Mouse (Mus musculus): ENCODE results near the gene Layn. TPM values are rescaled to one million over a fixed set of nuclear protein-coding genes. Genes with fewer than 3 reads are reported as not detected.

The Layn gene
- polyA plus RNA-seq, 1 experiment from 2014 or later: 4.3 TPM

GRCm38 (mm10) chr9:51070801-51071200 is 6.1 kb downstream of the Layn start:
- no peak overlapping the region for H3K27ac ChIP-seq
- no peaks in the 10 kb centered on the region for H3K9me3 ChIP-seq
- no peak for ATAC-seq
- H3K27me3 ChIP-seq (replicated peaks): no peaks in the 10 kb centered on the region
- no peaks in the 10 kb centered on the region for H3K36me3 ChIP-seq
- 0 out of 2 replicates have a peak, but pooled peaks cover 1% of the 10 kb centered on the region for H3K4me1 ChIP-seq (replicated peaks)
- H3K9ac ChIP-seq: no peak overlapping the region
- H3K4me3 ChIP-seq (replicated peaks): no peak overlapping the region
- WGBS: 77% methylated on average over 4 of the region's 4 CpGs
- no peak overlapping the region for H3K4me2 ChIP-seq (replicated peaks)

GRCm38 (mm10) chr9:51068202-51068601 is 8.7 kb downstream of the Layn start:
- Histone ChIP-seq H3K9me3 (no peaks in the 10 kb centered on the region), H3K4me1 (replicated peaks) (no peaks in the 10 kb centered on the region), H3K4me2 (replicated peaks) (no peak overlapping the region), H3K27ac (no peak overlapping the region), H3K36me3 (no peaks in the 10 kb centered on the region), H3K27me3 (replicated peaks) (no peaks in the 10 kb centered on the region), H3K9ac (no peak overlapping the region), H3K4me3 (replicated peaks) (no peak overlapping the region)
- ATAC-seq: no peak
- 54% methylated on average over 3 of the region's 3 CpGs for WGBS

- H3K9me3 ChIP-seq: no peaks in the 10 kb centered on the region
- 90% methylated on average over 2 of the region's 2 CpGs for WGBS
- no peak for ATAC-seq
- H3K27ac ChIP-seq: no peak within 1 kb of the TSS
- no peak within 1 kb of the TSS for H3K9ac ChIP-seq
- no peak within 1 kb of the TSS for H3K4me3 ChIP-seq (replicated peaks)
- H3K4me2 ChIP-seq (replicated peaks): no peak within 1 kb of the TSS
- H3K27me3 ChIP-seq (replicated peaks): no peaks in the 10 kb centered on the region
- no peaks in the 10 kb centered on the region for H3K36me3 ChIP-seq
- no peaks in the 10 kb centered on the region for H3K4me1 ChIP-seq (replicated peaks)
Measured at GRCm38 (mm10) chr9:51060601-51061000, 16.3 kb downstream of the Layn start, which contains the start of gene Btg4. TSS of gene Btg4 (plus strand) at chr9:51060901.

GRCm38 (mm10) chr9:51058951-51059521 is 17.9 kb downstream of the Layn start:
- 61% methylated on average over 4 of the region's 4 CpGs for WGBS
- no peaks in the 10 kb centered on the region for H3K9me3 ChIP-seq

GRCm38 (mm10) chr9:51056360-51057324 is 20.3 kb downstream of the Layn start:
- no peak overlapping the region for H3K27ac ChIP-seq
- no peak overlapping the region for H3K4me3 ChIP-seq (replicated peaks)
- no peaks in the 10 kb centered on the region for H3K9me3 ChIP-seq
- no peaks in the 10 kb centered on the region for H3K4me1 ChIP-seq (replicated peaks)
- no peaks in the 10 kb centered on the region for H3K27me3 ChIP-seq (replicated peaks)
- H3K9ac ChIP-seq: no peak overlapping the region
- no peaks in the 10 kb centered on the region for H3K36me3 ChIP-seq
- H3K4me2 ChIP-seq (replicated peaks): no peak overlapping the region
- ATAC-seq: no peak
- WGBS: 65% methylated on average over 3 of the region's 3 CpGs

More at GRCm38 (mm10) chr9:51058951-51059521, 17.9 kb downstream of the Layn start:
- Histone ChIP-seq H3K27me3 (replicated peaks) (no peaks in the 10 kb centered on the region), H3K4me1 (replicated peaks) (no peaks in the 10 kb centered on the region), H3K36me3 (no peaks in the 10 kb centered on the region), H3K9ac (no peak overlapping the region), H3K4me2 (replicated peaks) (no peak overlapping the region), H3K4me3 (replicated peaks) (no peak overlapping the region), H3K27ac (no peak overlapping the region)
- ATAC-seq: no peak

GRCm38 (mm10) chr9:51052180-51052579 is 24.7 kb downstream of the Layn start:
- H3K27ac ChIP-seq: no peak overlapping the region
- ATAC-seq: no peak
- no peaks in the 10 kb centered on the region for H3K9me3 ChIP-seq
- H3K4me2 ChIP-seq (replicated peaks): no peak overlapping the region
- no peak overlapping the region for H3K4me3 ChIP-seq (replicated peaks)
- H3K9ac ChIP-seq: no peak overlapping the region
- no peaks in the 10 kb centered on the region for H3K27me3 ChIP-seq (replicated peaks)
- no peaks in the 10 kb centered on the region for H3K4me1 ChIP-seq (replicated peaks)
- WGBS: 68% methylated on average over 3 of the region's 3 CpGs
- no peaks in the 10 kb centered on the region for H3K36me3 ChIP-seq

GRCm38 (mm10) chr9:51042136-51042535 is 34.8 kb downstream of the Layn start:
- WGBS: 73% methylated on average over 6 of the region's 6 CpGs

GRCm38 (mm10) chr9:51041491-51041980 is 35.4 kb downstream of the Layn start:
- Histone ChIP-seq H3K27me3 (replicated peaks) (no peaks in the 10 kb centered on the region), H3K4me3 (replicated peaks) (no peak overlapping the region), H3K4me2 (replicated peaks) (no peak overlapping the region), H3K27ac (no peak overlapping the region), H3K9me3 (no peaks in the 10 kb centered on the region), H3K9ac (no peak overlapping the region), H3K4me1 (replicated peaks) (no peaks in the 10 kb centered on the region), H3K36me3 (no peaks in the 10 kb centered on the region)
- no peak; the same call in 1 of the 2 replicates for ATAC-seq
- WGBS: 78% methylated on average over 7 of the region's 7 CpGs

More at GRCm38 (mm10) chr9:51042136-51042535, 34.8 kb downstream of the Layn start:
- Histone ChIP-seq H3K9me3 (no peaks in the 10 kb centered on the region), H3K4me3 (replicated peaks) (no peak overlapping the region), H3K27me3 (replicated peaks) (no peaks in the 10 kb centered on the region), H3K9ac (no peak overlapping the region), H3K4me2 (replicated peaks) (no peak overlapping the region), H3K27ac (no peak overlapping the region), H3K4me1 (replicated peaks) (no peaks in the 10 kb centered on the region), H3K36me3 (no peaks in the 10 kb centered on the region)
- no peak for ATAC-seq

GRCm38 (mm10) chr9:51032785-51033529 is 43.9 kb downstream of the Layn start:
- Histone ChIP-seq H3K9ac (no peak overlapping the region), H3K4me3 (replicated peaks) (no peak overlapping the region), H3K9me3 (no peaks in the 10 kb centered on the region), H3K4me1 (replicated peaks) (no peaks in the 10 kb centered on the region), H3K27ac (no peak overlapping the region), H3K27me3 (replicated peaks) (no peaks in the 10 kb centered on the region), H3K36me3 (no peaks in the 10 kb centered on the region), H3K4me2 (replicated peaks) (no peak overlapping the region)
- 73% methylated on average over 3 of the region's 3 CpGs for WGBS
- no peak for ATAC-seq

- no peaks in the 10 kb centered on the region for H3K9me3 ChIP-seq
- WGBS: 74% methylated on average over 8 of the region's 8 CpGs
- no peak for ATAC-seq
- H3K9ac ChIP-seq: no peak overlapping the region
- no peaks in the 10 kb centered on the region for H3K4me1 ChIP-seq (replicated peaks)
- no peak overlapping the region for H3K4me2 ChIP-seq (replicated peaks)
- no peaks in the 10 kb centered on the region for H3K36me3 ChIP-seq
- H3K27ac ChIP-seq: no peak overlapping the region
- no peak overlapping the region for H3K4me3 ChIP-seq (replicated peaks)
- H3K27me3 ChIP-seq (replicated peaks): no peaks in the 10 kb centered on the region
Measured at GRCm38 (mm10) chr9:51032291-51032690, 44.6 kb downstream of the Layn start.

- Histone ChIP-seq H3K4me1 (replicated peaks) (no peaks in the 10 kb centered on the region), H3K36me3 (no peaks in the 10 kb centered on the region), H3K9ac (no peak overlapping the region), H3K4me3 (replicated peaks) (no peak overlapping the region), H3K9me3 (no peaks in the 10 kb centered on the region), H3K27ac (no peak overlapping the region), H3K27me3 (replicated peaks) (no peaks in the 10 kb centered on the region), H3K4me2 (replicated peaks) (no peak overlapping the region)
- 53% methylated on average over 6 of the region's 6 CpGs for WGBS
- no peak for ATAC-seq
Measured at GRCm38 (mm10) chr9:51031603-51032002, 45.3 kb downstream of the Layn start.

- Histone ChIP-seq H3K4me3 (replicated peaks) (no peak overlapping the region), H3K36me3 (no peaks in the 10 kb centered on the region), H3K4me2 (replicated peaks) (no peak overlapping the region), H3K27me3 (replicated peaks) (no peaks in the 10 kb centered on the region), H3K4me1 (replicated peaks) (no peaks in the 10 kb centered on the region), H3K9ac (no peak overlapping the region), H3K9me3 (no peaks in the 10 kb centered on the region), H3K27ac (no peak overlapping the region)
- WGBS: 26% methylated on average over 1 of the region's 1 CpGs
- ATAC-seq: no peak
Measured at GRCm38 (mm10) chr9:51030147-51030546, 46.7 kb downstream of the Layn start.

All from intestine, embryonic 15.5 days (tissue).